Mouse (Mus musculus) E14TG2a.4 (cell line): ENCODE measurements around the gene Ice2.

Experiments used
- CTCF ChIP-seq: conservative IDR thresholded peaks from 2 replicates; pipeline ENCODE4 v1.5.1; 2014; ENCODE audit warnings: low read length
- POU5F1 ChIP-seq: IDR thresholded peaks from 2 replicates; pipeline ENCODE4 v1.6.1; 2014; ENCODE audit warnings: low read length, borderline replicate concordance

- no peak for TF ChIP-seq CTCF
- no peak for TF ChIP-seq POU5F1
Observed at GRCm38 (mm10) chr9:69376982-69377653, 20.6 kb upstream of the Ice2 start.
